Mouse (Mus musculus): ENCODE data around the gene Zfp961.
"Not testable (repeated sequence)": the region's sequence is repeated elsewhere in the genome, so short reads cannot be mapped to it uniquely, and the experiment has no call there.

Gene Zfp961

GRCm38 (mm10) chr8:71964051-71964450, 13.2 kb downstream of the Zfp961 start:
- DNase-seq = no peak

- DNase-seq = no peak
These were observed 14.3 kb downstream of the Zfp961 start for GRCm38 (mm10) chr8:71965166-71965565.

- no peak for DNase-seq
These were observed 15.6 kb downstream of the Zfp961 start for GRCm38 (mm10) chr8:71966411-71966810.

- DNase-seq = no peak
These were observed 16.4 kb downstream of the Zfp961 start for GRCm38 (mm10) chr8:71967261-71967660.

- DNase-seq = no peak
These were observed 17.3 kb downstream of the Zfp961 start for GRCm38 (mm10) chr8:71968100-71968499.

- no peak for DNase-seq
These were observed 17.8 kb downstream of the Zfp961 start for GRCm38 (mm10) chr8:71968636-71969035.

DNA sequence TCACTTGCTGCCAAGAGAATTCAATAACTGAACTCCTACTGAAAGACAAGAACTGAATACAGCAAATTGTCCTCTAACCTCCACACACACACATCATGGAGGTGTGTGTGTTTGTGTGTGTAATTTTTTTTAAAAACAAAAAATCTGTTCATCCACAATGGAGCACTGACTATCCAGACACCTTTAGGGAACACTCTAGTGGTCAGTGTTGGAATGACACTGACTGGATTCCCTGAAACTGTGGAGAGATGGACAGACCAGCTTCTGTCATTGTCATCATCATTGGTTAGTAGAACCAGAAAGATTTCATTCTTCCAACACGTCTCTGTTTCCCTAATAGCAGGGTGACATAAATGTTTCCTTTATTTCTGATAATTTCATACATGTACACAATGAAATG, 21.1 kb downstream of the Zfp961 start:
- DNase-seq = peak; percentile 60 to 70

DNA sequence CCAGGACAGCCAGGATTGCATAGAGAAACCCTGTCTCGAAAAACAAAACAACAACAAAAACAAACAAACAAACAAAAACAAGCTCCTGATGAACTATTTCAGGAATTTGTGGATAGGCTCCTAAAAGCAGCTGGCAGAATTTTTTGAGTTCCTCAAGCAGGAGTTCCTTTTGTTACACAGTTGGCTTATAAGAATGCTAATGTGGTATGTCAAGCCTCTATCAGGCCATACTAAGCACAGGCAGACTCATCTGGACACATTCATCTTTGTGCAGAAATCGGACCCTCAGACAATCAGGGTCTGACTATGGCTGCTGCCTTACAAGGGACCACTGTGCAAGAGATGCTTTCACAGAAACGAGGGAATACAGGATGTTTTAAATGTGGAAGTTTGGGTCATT, 23.4 kb downstream of the Zfp961 start:
- DNase-seq = no peak

- DNase-seq = no peak
These were observed 30.2 kb downstream of the Zfp961 start for GRCm38 (mm10) chr8:71981032-71981431.

DNA sequence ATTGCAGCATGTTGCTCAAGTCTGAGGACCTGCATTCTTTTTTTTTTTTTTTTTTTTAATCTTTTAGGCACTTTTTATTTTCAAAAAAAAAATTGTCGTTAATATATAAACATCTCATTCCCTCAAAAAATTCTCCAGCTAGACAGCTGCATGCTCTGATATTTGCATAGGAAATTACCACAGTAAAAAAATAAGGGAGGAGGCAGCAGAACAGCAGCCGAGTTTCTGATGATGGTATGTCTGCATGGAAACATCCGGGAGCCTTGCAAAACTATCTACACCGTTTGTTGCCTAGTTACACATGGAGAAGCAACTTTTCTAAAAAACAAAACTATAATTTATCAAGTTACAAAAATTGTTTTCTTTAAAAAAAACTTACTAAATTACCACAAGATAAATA, 30.6 kb downstream of the Zfp961 start:
- DNase-seq = no peak

GRCm38 (mm10) chr8:71984601-71985000, 33.8 kb downstream of the Zfp961 start:
- peak in 1 of 2 experiments; percentile 39 for DNase-seq

GRCm38 (mm10) chr8:71988110-71988866, 37.5 kb downstream of the Zfp961 start:
- peak; percentile 75 to 79 for DNase-seq

DNA sequence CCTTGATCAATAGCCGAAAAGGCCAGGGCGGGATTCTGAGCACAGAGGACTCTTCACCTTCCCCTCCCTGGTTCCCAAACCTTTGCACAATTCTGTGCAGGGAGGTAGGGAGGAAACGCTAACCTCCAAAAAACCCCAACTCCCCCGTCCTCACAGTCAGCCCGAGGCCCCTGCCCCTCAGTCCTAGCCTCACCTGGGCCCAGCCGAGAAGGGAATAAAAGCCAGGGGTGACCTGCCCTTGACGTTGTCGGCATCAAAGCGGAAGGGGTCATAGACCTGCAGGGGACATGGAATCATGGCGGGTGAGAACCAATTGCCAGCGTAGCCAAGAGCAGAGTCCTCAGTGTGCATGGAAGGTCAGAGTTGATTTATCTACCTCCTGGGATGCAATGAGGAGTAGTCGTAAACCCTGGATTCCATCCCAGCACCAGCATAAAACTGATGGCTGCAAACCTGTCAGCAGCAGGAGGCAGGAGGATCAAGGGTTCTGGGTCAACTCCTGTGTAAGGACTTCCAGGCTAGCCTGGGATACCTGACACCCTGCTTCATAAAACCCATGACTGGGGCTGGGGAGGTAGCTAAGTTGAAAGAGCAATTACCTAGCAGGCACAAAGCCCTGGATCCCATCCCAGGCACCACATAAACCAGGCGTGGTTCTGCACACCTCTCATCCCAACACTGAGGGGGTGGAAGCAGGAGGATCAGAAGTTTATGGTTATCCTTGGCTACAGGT, 38.2 kb downstream of the Zfp961 start:
- DNase-seq = peak in 1 of 2 experiments; percentile 10

GRCm38 (mm10) chr8:71999434-71999833, 48.6 kb downstream of the Zfp961 start:
- DNase-seq = no peak

GRCm38 (mm10) chr8:72000223-72000622, 49.4 kb downstream of the Zfp961 start:
- no peak for DNase-seq

GRCm38 (mm10) chr8:72002942-72003341, 52.1 kb downstream of the Zfp961 start:
- no peak for DNase-seq

DNA sequence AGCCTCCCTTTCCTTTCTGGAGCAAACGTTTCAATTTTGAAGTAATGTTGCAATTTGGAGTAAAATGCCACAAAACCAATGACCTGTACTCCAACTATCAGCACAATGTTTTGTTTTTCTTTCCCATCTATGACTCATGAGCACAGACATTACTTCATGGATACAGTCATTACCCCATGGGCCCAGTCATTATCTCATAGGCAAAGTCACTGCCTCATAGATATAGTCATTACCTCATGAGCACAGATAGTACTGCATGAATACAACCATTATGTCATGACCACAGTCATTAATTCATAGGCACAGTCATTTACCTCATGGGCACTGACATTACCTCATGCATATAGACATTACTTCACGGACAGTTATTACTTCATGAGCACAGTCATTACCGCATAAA, 55.1 kb downstream of the Zfp961 start:
- DNase-seq = no peak

GRCm38 (mm10) chr8:72006763-72007162, 55.9 kb downstream of the Zfp961 start:
- DNase-seq = no peak

DNA sequence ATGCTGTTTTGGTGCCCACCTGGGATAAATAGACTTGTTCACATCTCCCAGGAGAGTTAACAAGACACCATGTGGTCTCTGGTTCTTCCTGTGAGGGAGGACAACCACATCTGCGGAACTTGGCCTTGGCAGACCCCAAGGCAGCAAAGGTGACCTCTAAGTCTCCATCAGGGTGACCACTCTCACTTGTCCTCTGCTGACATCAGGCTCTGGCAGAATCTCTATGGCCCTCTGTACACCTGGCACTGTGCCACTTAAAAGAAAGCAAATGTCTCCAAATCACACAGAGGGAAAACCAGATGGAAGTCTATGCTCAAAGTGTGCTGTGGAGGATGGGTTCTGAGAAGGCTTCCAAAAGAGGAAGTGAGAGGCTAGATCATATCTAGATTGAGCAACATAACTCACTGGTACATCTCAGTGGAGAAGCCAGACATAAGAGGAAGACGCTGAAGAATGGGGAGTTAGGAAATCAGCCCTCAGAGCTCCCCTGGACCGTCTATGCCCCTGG, 57.4 kb downstream of the Zfp961 start:
- peak in 1 of 2 experiments; percentile 7 for DNase-seq

GRCm38 (mm10) chr8:72009473-72009872, 58.6 kb downstream of the Zfp961 start, which contains the start of gene Cyp4f18:
TSS of gene Cyp4f18 (minus strand) at chr8:72009626.
- DNase-seq = no peak

GRCm38 (mm10) chr8:72013506-72014228, 62.8 kb downstream of the Zfp961 start:
- not testable (repeated sequence) for DNase-seq

GRCm38 (mm10) chr8:72017339-72017738, 66.5 kb downstream of the Zfp961 start:
- not testable (repeated sequence) for DNase-seq

DNA sequence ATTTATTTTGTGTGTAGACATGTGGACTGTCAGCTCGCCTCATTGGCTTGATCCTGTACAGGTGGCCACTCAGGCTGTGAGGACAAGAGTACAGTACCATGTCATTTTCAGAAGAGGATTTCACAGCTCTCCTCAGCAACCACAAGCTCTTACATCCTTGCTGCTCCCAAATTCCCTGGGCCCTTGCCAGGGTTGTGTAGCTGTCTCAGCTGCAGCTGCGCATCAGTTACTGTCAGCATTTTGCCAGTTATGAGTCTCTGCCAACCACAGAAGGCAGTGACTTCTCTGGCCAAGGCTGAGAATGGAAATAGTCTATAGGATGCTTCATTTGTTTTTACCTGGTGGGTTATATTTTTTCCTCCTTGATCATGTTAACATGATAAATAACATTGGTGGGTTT, 67.3 kb downstream of the Zfp961 start:
- DNase-seq = peak; percentile 27 to 35

Data from cerebellum, postnatal 10 days (tissue).